Mouse (Mus musculus) midbrain, postnatal 0 days (tissue): Measurements from ENCODE around the gene Kcnc2. TPM values are rescaled to one million over a fixed set of nuclear protein-coding genes. Genes with fewer than 3 reads are reported as not detected.

Experiments
- ATAC-seq: fragments of 200-750 bp; cut with Nextera tagmentation; 2 replicates; pipeline ENCODE4 v1.8.0; 2017; ENCODE audit warnings: moderate number of reproducible peaks, mild to moderate bottlenecking, moderate TSS enrichment, moderate library complexity; ENCODE audit not compliant: low FRiP score
- DNase-seq: peaks from one replicate; pipeline ENCODE4 v3.0.0-alpha.2; 2015; ENCODE audit warnings: low spot score
- H3K27ac ChIP-seq: fragments of 300-500 bp; sonication (generic); 2 replicates; pipeline ENCODE4 v1.5.1; 2014; ENCODE audit warnings: low read depth, mild to moderate bottlenecking, low read length, mixed read lengths
- H3K27me3 ChIP-seq: fragments of 300-500 bp; sonication (generic); 2 replicates; pipeline ENCODE4 v1.6.1; 2014; ENCODE audit warnings: low read length, control low read depth, mixed read lengths; ENCODE audit not compliant: insufficient read depth
- H3K36me3 ChIP-seq: fragments of 300-500 bp; sonication (generic); 2 replicates; pipeline ENCODE4 v1.6.1; 2014; ENCODE audit warnings: low read length, control low read depth, mixed read lengths; ENCODE audit not compliant: insufficient read depth
- H3K4me1 ChIP-seq: fragments of 300-500 bp; sonication (generic); 2 replicates; pipeline ENCODE4 v1.6.1; 2014; ENCODE audit warnings: mild to moderate bottlenecking, control low read depth, antibody characterized with exemption, low read length, mixed read lengths; ENCODE audit not compliant: insufficient read depth
- H3K4me2 ChIP-seq: fragments of 300-500 bp; sonication (generic); 2 replicates; pipeline ENCODE4 v1.6.1; 2014; ENCODE audit warnings: low read depth, mild to moderate bottlenecking, low read length, mixed read lengths; ENCODE audit not compliant: poor library complexity, severe bottlenecking
- H3K4me3 ChIP-seq: fragments of 300-500 bp; sonication (generic); 2 replicates; pipeline ENCODE4 v1.5.1; 2014; ENCODE audit warnings: low read depth, mild to moderate bottlenecking, low read length, moderate library complexity
- H3K9ac ChIP-seq: fragments of 300-500 bp; sonication (generic); replicated peaks from 2 replicates; pipeline ENCODE4 v1.6.1; 2014; ENCODE audit warnings: mild to moderate bottlenecking, low read length, moderate library complexity, mixed read lengths; ENCODE audit not compliant: poor library complexity, severe bottlenecking
- H3K9me3 ChIP-seq: fragments of 300-500 bp; sonication (generic); 2 replicates; pipeline ENCODE4 v1.6.1; 2016; ENCODE audit warnings: low read length, control low read depth
- CTCF ChIP-seq: IDR thresholded peaks from 2 replicates; pipeline ENCODE4 v1.5.1; 2016; ENCODE audit warnings: antibody characterized with exemption, mild to moderate bottlenecking
- WGBS: fragments of 180-500 bp; shearing (Covaris S2); extraction: QIAGEN DNeasy Blood & Tissue Kit; methylation state at CpG from one replicate; pipeline ENCODE4 v1.1.7; 2014; 5-methylcytosine and 5-hydroxymethylcytosine counted together
- polyA plus RNA-seq: library from polyadenylated mRNA; unstranded; fragments of >200 nt; fragmentation: Nextera tagmentation; extraction: Ambion mirVana; gene quantifications from 2 replicates; pipeline ENCODE4 v1.2.1, GENCODE M21; 2015
- total RNA-seq: library from RNA; depleted of rRNA; stranded (reverse); fragments of >200 nt; gene quantifications from 2 replicates; pipeline ENCODE4 v1.2.3, GENCODE M21; 2014

The Kcnc2 gene
- total and polyA plus RNA-seq, 2 experiments from 2014 or later: 7.0 to 20.6 TPM

GRCm38 (mm10) chr10:112468689-112469384 lies 197.9 kb downstream of the Kcnc2 start:
- Histone ChIP-seq H3K4me1 (no peaks in the 10 kb centered on the region), H3K9ac (no peak overlapping the region), H3K4me3 (no peak overlapping the region), H3K27me3 (no peaks in the 10 kb centered on the region), H3K4me2 (no peak overlapping the region), H3K36me3 (no peaks in the 10 kb centered on the region), H3K9me3 (no peaks in the 10 kb centered on the region), H3K27ac (no peak overlapping the region)
- no peak for TF ChIP-seq CTCF
- WGBS: 88% methylated on average over 6 of the region's 6 CpGs
- DNase-seq (no peak), ATAC-seq (no peak)

GRCm38 (mm10) chr10:112474122-112474810 lies 203.3 kb downstream of the Kcnc2 start:
- H3K4me2 ChIP-seq: no peak overlapping the region
- DNase-seq (no peak), ATAC-seq (no peak)
- WGBS: 94% methylated on average over 6 of the region's 6 CpGs
- H3K27me3 ChIP-seq: no peaks in the 10 kb centered on the region
- no peaks in the 10 kb centered on the region for H3K4me1 ChIP-seq
- TF ChIP-seq CTCF: no peak
- no peaks in the 10 kb centered on the region for H3K36me3 ChIP-seq
- H3K27ac ChIP-seq: no peak overlapping the region
- no peak overlapping the region for H3K4me3 ChIP-seq
- H3K9ac ChIP-seq: no peak overlapping the region
- H3K9me3 ChIP-seq: no peaks in the 10 kb centered on the region

- Histone ChIP-seq H3K4me2 (no peak overlapping the region), H3K27me3 (no peaks in the 10 kb centered on the region), H3K4me3 (no peak overlapping the region), H3K9me3 (no peaks in the 10 kb centered on the region), H3K4me1 (no peaks in the 10 kb centered on the region), H3K36me3 (no peaks in the 10 kb centered on the region), H3K9ac (no peak overlapping the region), H3K27ac (no peak overlapping the region)
- TF ChIP-seq CTCF: no peak
- DNase-seq (no peak), ATAC-seq (0 out of 2 replicates have a peak, but pooled peaks have one; percentile 10)
- WGBS: 63% methylated on average over 2 of the region's 2 CpGs
Measured at GRCm38 (mm10) chr10:112481461-112481860, 210.5 kb downstream of the Kcnc2 start.

- Histone ChIP-seq H3K4me3 (no peak overlapping the region), H3K4me2 (no peak overlapping the region), H3K9me3 (no peaks in the 10 kb centered on the region), H3K36me3 (no peaks in the 10 kb centered on the region), H3K27ac (no peak overlapping the region), H3K9ac (no peak overlapping the region), H3K4me1 (no peaks in the 10 kb centered on the region), H3K27me3 (no peaks in the 10 kb centered on the region)
- TF ChIP-seq CTCF: no peak
- 86% methylated on average over 9 of the region's 9 CpGs for WGBS
- no peak for ATAC-seq
- no peak for DNase-seq
Measured at GRCm38 (mm10) chr10:112481921-112482607, 211.1 kb downstream of the Kcnc2 start.

DNA sequence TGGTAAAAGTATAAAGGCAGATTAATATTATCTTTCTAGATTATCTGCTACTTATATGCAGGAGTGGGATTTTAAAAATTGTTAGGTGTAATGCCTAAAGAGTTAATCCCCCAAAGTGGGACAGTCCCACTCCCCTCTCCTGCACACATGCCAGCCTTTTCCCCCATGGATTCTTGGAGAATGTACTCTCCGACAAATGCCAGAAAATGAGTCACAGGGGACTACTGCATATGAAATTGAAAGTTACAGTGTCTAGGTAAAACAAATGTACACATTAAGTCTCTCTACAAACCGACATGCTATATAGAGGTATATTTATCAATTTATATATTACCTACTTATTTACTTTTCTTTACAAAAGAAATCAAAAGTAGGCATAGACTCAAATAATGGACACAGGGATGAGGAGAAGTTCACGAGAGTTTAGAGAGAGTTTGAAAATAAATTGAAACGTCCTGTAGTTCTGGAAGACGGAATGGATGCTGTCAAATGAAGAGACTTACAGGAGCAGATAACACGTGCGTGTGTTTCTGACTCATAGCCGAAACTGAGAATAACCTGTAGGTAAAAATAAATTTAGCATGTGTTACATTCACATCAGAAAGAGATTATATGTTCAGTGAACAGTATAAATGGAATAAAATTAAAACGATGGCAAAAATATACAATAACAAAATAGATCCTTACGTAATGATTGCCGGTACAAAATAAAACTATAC lies 213.6 kb downstream of the Kcnc2 start:
- Histone ChIP-seq H3K9me3 (no peaks in the 10 kb centered on the region), H3K27me3 (no peaks in the 10 kb centered on the region), H3K4me3 (no peak overlapping the region), H3K9ac (no peak overlapping the region), H3K27ac (no peak overlapping the region), H3K36me3 (no peaks in the 10 kb centered on the region), H3K4me2 (no peak overlapping the region), H3K4me1 (no peaks in the 10 kb centered on the region)
- 80% methylated on average over 11 of the region's 11 CpGs for WGBS
- ATAC-seq (no peak), DNase-seq (no peak)
- TF ChIP-seq CTCF: no peak
